In the genomic region with DNA sequence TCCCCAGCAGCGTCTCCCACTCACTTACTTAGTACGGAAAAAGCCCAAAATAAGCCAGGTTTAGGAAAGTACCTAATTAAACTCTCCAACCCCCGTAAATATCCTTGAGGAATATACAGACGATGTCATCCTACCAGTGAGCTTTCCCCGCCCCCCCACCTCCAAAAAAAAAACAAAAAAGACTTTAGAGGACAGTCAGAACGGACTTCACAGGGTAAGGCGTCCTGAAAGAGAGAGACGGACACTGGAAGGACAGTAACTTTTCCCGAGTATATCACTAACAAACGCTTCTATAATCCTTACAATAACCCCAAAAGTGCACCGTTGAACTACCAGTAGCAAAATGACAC, we compare ENCODE assay signal across 7 mouse cellular contexts. TPM values are rescaled to one million over a fixed set of nuclear protein-coding genes. Genes with fewer than 3 reads are reported as not detected.
A peak's percentile ranks its signal among the peaks of the same experiment; 100 is the strongest.
DNase-seq lines count a peak whose midpoint lies in the region; ATAC-seq and TF ChIP-seq lines count a peak whose summit lies in the region.

No protein-coding gene starts in this region.

- DNase-seq in spleen, adult 2 months (ENCODE audit: low read depth in 1 of 2, low spot score in 2 of 2), result no peak
- DNase-seq in spleen, adult 12 weeks (ENCODE audit: low spot score), result no peak
- DNase-seq in forebrain, embryonic 14.5 days (ENCODE audit: low spot score), result no peak
- DNase-seq in liver, embryonic 14.5 days (ENCODE audit: low read depth in 3 of 3, low spot score in 3 of 3), result peak in 1 of 3 experiments; percentile 37
- DNase-seq in right cerebral cortex, adult 2 months (ENCODE audit: low spot score in 2 of 2), result no peak
- DNase-seq in layer of hippocampus, postnatal 36 days, result no peak
- no peak for DNase-seq in thymus, postnatal 0 days (ENCODE audit: low spot score)

- H3K27ac ChIP-seq in spleen, adult 2 months (ENCODE audit: insufficient read depth, low read length), result peak overlapping the region; percentile 48; the same call in 1 of the 2 replicates
- no peak overlapping the region for H3K27ac ChIP-seq in forebrain, embryonic 14.5 days (ENCODE audit: low read depth, low read length)
- H3K27ac ChIP-seq in liver, embryonic 14.5 days, result no peak overlapping the region; the same call in 1 of the 2 replicates

- peaks cover 7% of the 10 kb centered on the region for H3K4me1 ChIP-seq in spleen, adult 2 months (ENCODE audit: control insufficient read depth, insufficient read depth, insufficient read length)
- H3K4me1 ChIP-seq in forebrain, embryonic 14.5 days (ENCODE audit: control insufficient read depth, insufficient read depth, low read length), result peaks cover 7% of the 10 kb centered on the region; the same call in 1 of the 2 replicates
- H3K4me1 ChIP-seq in liver, embryonic 14.5 days (replicated peaks; ENCODE audit: control insufficient read depth in 2 of 2, insufficient read depth in 2 of 2, low read length in 1 of 2), result peaks cover 6 to 8% of the 10 kb centered on the region in 2 experiments

- H3K4me3 ChIP-seq in spleen, adult 2 months (ENCODE audit: extremely low read depth, insufficient read depth, insufficient read length), result peak overlapping the region; percentile 83
- peak overlapping the region; percentile 59 for H3K4me3 ChIP-seq in forebrain, embryonic 14.5 days (ENCODE audit: low read depth, low read length)
- peak overlapping the region; percentile 77 to 93 for H3K4me3 ChIP-seq in liver, embryonic 14.5 days (ENCODE audit: insufficient read depth in 1 of 2, low read depth in 2 of 2, low read length in 2 of 2)

- no peak; the same call in 1 of the 2 replicates for TF ChIP-seq EP300 in liver, embryonic 14.5 days (IDR thresholded peaks at IDR 0.05; ENCODE audit: low read depth)

- H3K27me3 ChIP-seq in spleen, adult 2 months (ENCODE audit: control insufficient read depth, insufficient read depth, low read length), result peaks cover 10% of the 10 kb centered on the region
- 0 out of 2 replicates have a peak, but pooled peaks cover 3% of the 10 kb centered on the region for H3K27me3 ChIP-seq in forebrain, embryonic 14.5 days (replicated peaks; ENCODE audit: control insufficient read depth, insufficient read depth, low read length)
- H3K27me3 ChIP-seq in liver, embryonic 14.5 days (ENCODE audit: control insufficient read depth, insufficient read depth, low read length), result peaks cover 20% of the 10 kb centered on the region

- peak overlapping the region; percentile 73 for H3K9ac ChIP-seq in forebrain, embryonic 14.5 days (ENCODE audit: low read length)
- H3K9ac ChIP-seq in liver, embryonic 14.5 days (replicated peaks), result peak overlapping the region; percentile 68

- H3K36me3 ChIP-seq in spleen, adult 2 months (ENCODE audit: control insufficient read depth, insufficient read depth, low read length), result peaks cover 4% of the 10 kb centered on the region
- peaks cover 9% of the 10 kb centered on the region; the same call in 1 of the 2 replicates for H3K36me3 ChIP-seq in forebrain, embryonic 14.5 days (ENCODE audit: control insufficient read depth, insufficient read depth, low read length)
- peaks cover 11% of the 10 kb centered on the region for H3K36me3 ChIP-seq in liver, embryonic 14.5 days (replicated peaks; ENCODE audit: control insufficient read depth, insufficient read depth, low read depth)

- no peaks in the 10 kb centered on the region for H3K9me3 ChIP-seq in forebrain, embryonic 14.5 days (replicated peaks; ENCODE audit: control insufficient read depth, low read length)
- H3K9me3 ChIP-seq in liver, embryonic 14.5 days (ENCODE audit: control insufficient read depth, low read length), result no peaks in the 10 kb centered on the region

- TF ChIP-seq POLR2A in spleen, adult 2 months (IDR thresholded peaks at IDR 0.05; ENCODE audit: low read depth, low read length), result no peak

- ATAC-seq in forebrain, embryonic 14.5 days, result peak; percentile 29
- ATAC-seq in liver, embryonic 14.5 days (ENCODE audit: insufficient read depth), result peak; percentile 54

- peak overlapping the region; percentile 90 for H3K4me2 ChIP-seq in forebrain, embryonic 14.5 days (ENCODE audit: low read length)
- H3K4me2 ChIP-seq in liver, embryonic 14.5 days (ENCODE audit: low read depth), result peak overlapping the region; percentile 93

- 8% methylated on average over 11 of the region's 11 CpGs for WGBS in spleen, adult 2 months
- 8% methylated on average over 11 of the region's 11 CpGs for WGBS in forebrain, embryonic 14.5 days
- WGBS in liver, embryonic 14.5 days (ENCODE audit: insufficient replicate concordance), result 6% methylated on average over 11 of the region's 11 CpGs

- no peak for TF ChIP-seq CTCF in spleen, adult 2 months (IDR thresholded peaks at IDR 0.05; ENCODE audit: extremely low read depth, insufficient read depth, insufficient read length, insufficient replicate concordance)
- no peak for TF ChIP-seq CTCF in liver, embryonic 14.5 days (IDR thresholded peaks at IDR 0.05; ENCODE audit: low read depth)

RNA-seq across cellular contexts. Expression of gene Aaas, which starts 0.3 kb away (rescaled TPM):
- polyA plus RNA-seq in spleen, adult 2 months (2012; rRNA removed), result 51.9 and 55.8 TPM in 2 replicates
- polyA plus RNA-seq in forebrain, embryonic 14.5 days (2014; fragmentation: Nextera tagmentation; extraction: Ambion mirVana), result 43.2 and 48.2 TPM in 2 replicates
- polyA plus RNA-seq in liver, embryonic 14.5 days (2012; rRNA removed), result 31.0 and 33.7 TPM in 2 replicates
- polyA plus RNA-seq in liver, embryonic 14.5 days (2014; fragmentation: Nextera tagmentation; extraction: Ambion mirVana), result 44.3 and 48.9 TPM in 2 replicates
- 10 to 100 TPM; 21.4 to 24.2 TPM for total RNA-seq in layer of hippocampus, postnatal 36 days (2021)
- 56.8 and 61.7 TPM in 2 replicates for polyA plus RNA-seq in thymus, postnatal 0 days (2015; fragmentation: Nextera tagmentation; extraction: Ambion mirVana)

RNA-seq across cellular contexts. Expression of gene Sp7, which starts 16.1 kb away (rescaled TPM):
- polyA plus RNA-seq in spleen, adult 2 months (2012; rRNA removed), result not detected in 2 replicates
- 0.33 and 0.39 TPM in 2 replicates for polyA plus RNA-seq in forebrain, embryonic 14.5 days (2014; fragmentation: Nextera tagmentation; extraction: Ambion mirVana)
- polyA plus RNA-seq in liver, embryonic 14.5 days (2012; rRNA removed), result 0.01 and 0.07 TPM in 2 replicates
- polyA plus RNA-seq in liver, embryonic 14.5 days (2014; fragmentation: Nextera tagmentation; extraction: Ambion mirVana), result 0.04 TPM in 1 of 2 replicates, not detected in the other
- under 1 TPM; 0.38 to 0.57 TPM for total RNA-seq in layer of hippocampus, postnatal 36 days (2021)
- 0.10 and 0.13 TPM in 2 replicates for polyA plus RNA-seq in thymus, postnatal 0 days (2015; fragmentation: Nextera tagmentation; extraction: Ambion mirVana)

RNA-seq across cellular contexts. Expression of gene Myg1, which starts 19.4 kb away (rescaled TPM):
- polyA plus RNA-seq in spleen, adult 2 months (2012; rRNA removed), result 41.9 and 48.4 TPM in 2 replicates
- 90.9 and 108 TPM in 2 replicates for polyA plus RNA-seq in forebrain, embryonic 14.5 days (2014; fragmentation: Nextera tagmentation; extraction: Ambion mirVana)
- polyA plus RNA-seq in liver, embryonic 14.5 days (2012; rRNA removed), result 26.7 and 32.5 TPM in 2 replicates
- 43.2 and 45.4 TPM in 2 replicates for polyA plus RNA-seq in liver, embryonic 14.5 days (2014; fragmentation: Nextera tagmentation; extraction: Ambion mirVana)
- total RNA-seq in layer of hippocampus, postnatal 36 days (2021), result 10 to 100 TPM; 65.9 to 69.8 TPM
- polyA plus RNA-seq in thymus, postnatal 0 days (2015; fragmentation: Nextera tagmentation; extraction: Ambion mirVana), result 94.7 and 107 TPM in 2 replicates

RNA-seq across cellular contexts. Expression of gene Pfdn5, which starts 25.0 kb away (rescaled TPM):
- polyA plus RNA-seq in spleen, adult 2 months (2012; rRNA removed), result 51.9 and 63.6 TPM in 2 replicates
- 509 and 642 TPM in 2 replicates for polyA plus RNA-seq in forebrain, embryonic 14.5 days (2014; fragmentation: Nextera tagmentation; extraction: Ambion mirVana)
- polyA plus RNA-seq in liver, embryonic 14.5 days (2012; rRNA removed), result 42.1 and 82.2 TPM in 2 replicates
- 149 and 156 TPM in 2 replicates for polyA plus RNA-seq in liver, embryonic 14.5 days (2014; fragmentation: Nextera tagmentation; extraction: Ambion mirVana)
- 100 to 1,000 TPM; 400 to 436 TPM for total RNA-seq in layer of hippocampus, postnatal 36 days (2021)
- polyA plus RNA-seq in thymus, postnatal 0 days (2015; fragmentation: Nextera tagmentation; extraction: Ambion mirVana), result 446 and 454 TPM in 2 replicates

RNA-seq across cellular contexts. Expression of gene Espl1, which starts 54.9 kb away (rescaled TPM):
- 8.9 and 15.1 TPM in 2 replicates for polyA plus RNA-seq in spleen, adult 2 months (2012; rRNA removed)
- 11.5 and 13.5 TPM in 2 replicates for polyA plus RNA-seq in forebrain, embryonic 14.5 days (2014; fragmentation: Nextera tagmentation; extraction: Ambion mirVana)
- 17.0 and 17.3 TPM in 2 replicates for polyA plus RNA-seq in liver, embryonic 14.5 days (2012; rRNA removed)
- 25.6 and 28.2 TPM in 2 replicates for polyA plus RNA-seq in liver, embryonic 14.5 days (2014; fragmentation: Nextera tagmentation; extraction: Ambion mirVana)
- 1 to 10 TPM; 1.4 to 1.8 TPM for total RNA-seq in layer of hippocampus, postnatal 36 days (2021)
- polyA plus RNA-seq in thymus, postnatal 0 days (2015; fragmentation: Nextera tagmentation; extraction: Ambion mirVana), result 17.7 and 18.0 TPM in 2 replicates
